ENCODE assay signal across 8 mouse cellular contexts in the genomic region with DNA sequence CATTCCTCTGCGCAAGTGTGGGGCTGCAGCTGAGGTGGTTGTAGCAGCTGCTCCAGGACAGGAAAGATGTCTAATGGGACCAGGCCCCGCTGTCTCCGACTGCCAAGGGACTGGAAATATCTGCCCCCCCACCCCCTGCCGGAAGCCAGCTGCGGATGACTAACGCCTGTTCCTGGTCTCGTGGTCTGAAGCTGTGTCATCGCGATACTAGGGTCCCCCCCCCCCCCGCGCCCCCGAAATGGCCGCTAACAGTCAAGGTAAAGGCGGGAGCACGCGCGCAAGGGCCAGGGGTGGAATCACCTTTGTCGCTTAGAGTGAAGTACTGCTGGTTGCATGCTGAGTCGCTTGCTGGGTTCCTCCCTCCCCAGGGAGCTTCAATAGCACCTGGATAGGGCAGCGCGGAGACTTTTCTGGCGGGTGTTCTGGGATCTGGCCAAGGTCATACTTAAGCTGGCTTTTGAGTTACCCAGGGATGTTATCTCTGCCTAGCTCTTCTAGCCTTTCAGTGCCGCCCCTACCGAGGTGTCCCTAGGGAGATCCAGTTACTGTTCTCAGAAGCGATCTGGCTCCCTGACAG. TPM values are rescaled to one million over a fixed set of nuclear protein-coding genes. Genes with fewer than 3 reads are reported as not detected.
DNase-seq lines count a peak whose midpoint lies in the region; ATAC-seq and TF ChIP-seq lines count a peak whose summit lies in the region.

A gene (plus strand): TSS at position 205 of the 577 bp plus-strand sequence.
A gene (minus strand): TSS at position 421 of the 577 bp plus-strand sequence.

- peak; percentile 80 for TF ChIP-seq POLR2A in CH12.LX (IDR thresholded peaks at IDR 0.05; ENCODE audit: low read depth, low read length)

- no peaks in the 10 kb centered on the region; the same call in 1 of the 2 replicates for H3K79me2 ChIP-seq in CH12.LX (replicated peaks; ENCODE audit: control insufficient read depth, extremely low read depth, insufficient read depth, poor library complexity, severe bottlenecking)

- peak within 1 kb of the TSS; percentile 82 for H3K27ac ChIP-seq in CH12.LX (ENCODE audit: insufficient read depth, low read depth)
- H3K27ac ChIP-seq in forebrain, embryonic 10.5 days = peak within 1 kb of the TSS; percentile 87
- peak within 1 kb of the TSS; percentile 93 for H3K27ac ChIP-seq in heart, embryonic 15.5 days
- H3K27ac ChIP-seq in liver, embryonic 12.5 days = peak within 1 kb of the TSS; percentile 85
- peak within 1 kb of the TSS; percentile 75 for H3K27ac ChIP-seq in stomach, embryonic 14.5 days (ENCODE audit: low read length)

- 15% methylated on average over 22 of the region's 25 CpGs for WGBS in forebrain, embryonic 10.5 days
- 10% methylated on average over 25 of the region's 25 CpGs for WGBS in heart, embryonic 15.5 days
- 7% methylated on average over 24 of the region's 25 CpGs for WGBS in liver, embryonic 12.5 days (ENCODE audit: insufficient replicate concordance)
- 20% methylated on average over 23 of the region's 25 CpGs for WGBS in stomach, embryonic 14.5 days

- dilution Hi-C loops in CH12.LX (cut with MboI; ENCODE audit: extremely low pct_ligation_motif_present, extremely low pct_unique_long_range_greater_than_20kb, low sequenced_read_pairs) = no loop called here

- H3K36me3 ChIP-seq in CH12.LX (replicated peaks in 1 of 2; ENCODE audit: control insufficient read depth in 1 of 2, insufficient read depth in 1 of 2, low read length in 1 of 2) = no peaks in the 10 kb centered on the region
- no peaks in the 10 kb centered on the region for H3K36me3 ChIP-seq in forebrain, embryonic 10.5 days (replicated peaks)
- H3K36me3 ChIP-seq in heart, embryonic 15.5 days = no peaks in the 10 kb centered on the region; the same call in none of the 2 replicates
- H3K36me3 ChIP-seq in liver, embryonic 12.5 days = no peaks in the 10 kb centered on the region
- no peaks in the 10 kb centered on the region for H3K36me3 ChIP-seq in stomach, embryonic 14.5 days (ENCODE audit: control insufficient read depth, insufficient read depth, low read length)

- ATAC-seq in heart, embryonic 15.5 days (replicated peaks; ENCODE audit: insufficient number of reproducible peaks, insufficient read depth, low FRiP score, low read depth) = peak; percentile 94
- peak; percentile 91 for ATAC-seq in liver, embryonic 12.5 days
- peak; percentile 97 for ATAC-seq in stomach, embryonic 14.5 days (ENCODE audit: insufficient number of reproducible peaks, insufficient read depth, low FRiP score, low read depth)

- peak within 1 kb of the TSS; percentile 2; the same call in 1 of the 2 replicates for H3K4me2 ChIP-seq in CH12.LX (ENCODE audit: insufficient read depth, low read depth, poor library complexity, severe bottlenecking)
- peak within 1 kb of the TSS; percentile 58 for H3K4me2 ChIP-seq in heart, embryonic 15.5 days
- H3K4me2 ChIP-seq in liver, embryonic 12.5 days = peak within 1 kb of the TSS; percentile 55
- peak within 1 kb of the TSS; percentile 38 for H3K4me2 ChIP-seq in stomach, embryonic 14.5 days (replicated peaks; ENCODE audit: low read depth, low read length)

- no peaks in the 10 kb centered on the region for H3K4me1 ChIP-seq in CH12.LX (ENCODE audit: control insufficient read depth in 1 of 2, insufficient read depth in 2 of 2)
- no peaks in the 10 kb centered on the region for H3K4me1 ChIP-seq in forebrain, embryonic 10.5 days
- H3K4me1 ChIP-seq in heart, embryonic 15.5 days (replicated peaks) = no peaks in the 10 kb centered on the region
- peaks cover 5% of the 10 kb centered on the region; the same call in 1 of the 2 replicates for H3K4me1 ChIP-seq in liver, embryonic 12.5 days
- no peaks in the 10 kb centered on the region for H3K4me1 ChIP-seq in stomach, embryonic 14.5 days (ENCODE audit: control insufficient read depth, insufficient read depth, low read length)

- in situ Hi-C loops in CH12.LX (cut with MboI; ENCODE audit: low pct_ligation_motif_present, low pct_unique_long_range_greater_than_20kb, low sequenced_read_pairs) = no loop called here

- peak; percentile 84 for DNase-seq in CH12.LX (ENCODE audit: extremely low read depth)
- peak; percentile 53 for DNase-seq in c-Kit-positive CD71-negative TER-119-negative erythroid progenitor cells, embryonic 14.5 days (ENCODE audit: low read depth)
- peak; percentile 76 for DNase-seq in forebrain, embryonic 10.5 days (ENCODE audit: extremely low spot score, low spot score)
- DNase-seq in kidney, postnatal 14 days = peak; percentile 86
- DNase-seq in natural killer cell, adult 2 months (ENCODE audit: low spot score in 2 of 2) = peak; percentile 44 to 72

- no peaks in the 10 kb centered on the region for H3K27me3 ChIP-seq in CH12.LX (replicated peaks)
- no peaks in the 10 kb centered on the region for H3K27me3 ChIP-seq in forebrain, embryonic 10.5 days (ENCODE audit: poor library complexity, severe bottlenecking)
- H3K27me3 ChIP-seq in heart, embryonic 15.5 days = no peaks in the 10 kb centered on the region
- H3K27me3 ChIP-seq in liver, embryonic 12.5 days (replicated peaks) = no peaks in the 10 kb centered on the region
- H3K27me3 ChIP-seq in stomach, embryonic 14.5 days (ENCODE audit: control insufficient read depth, insufficient read depth, low read length) = no peaks in the 10 kb centered on the region

- peak within 1 kb of the TSS; percentile 78 for H3K9ac ChIP-seq in CH12.LX (ENCODE audit: insufficient read depth, low read depth)
- H3K9ac ChIP-seq in heart, embryonic 15.5 days = peak within 1 kb of the TSS; percentile 65
- peak within 1 kb of the TSS; percentile 71 for H3K9ac ChIP-seq in liver, embryonic 12.5 days
- H3K9ac ChIP-seq in stomach, embryonic 14.5 days (replicated peaks; ENCODE audit: low read depth, low read length) = peak within 1 kb of the TSS; percentile 52

- H3K4me3 ChIP-seq in CH12.LX (replicated peaks in 1 of 3; ENCODE audit: low read depth in 2 of 3, low read length in 2 of 3, poor library complexity in 1 of 3) = peak within 1 kb of the TSS; percentile 58 to 68 (median 64)
- peak within 1 kb of the TSS; percentile 56 for H3K4me3 ChIP-seq in forebrain, embryonic 10.5 days
- peak within 1 kb of the TSS; percentile 62 for H3K4me3 ChIP-seq in heart, embryonic 15.5 days
- peak within 1 kb of the TSS; percentile 58 for H3K4me3 ChIP-seq in liver, embryonic 12.5 days
- peak within 1 kb of the TSS; percentile 47 for H3K4me3 ChIP-seq in stomach, embryonic 14.5 days (ENCODE audit: low read depth, low read length)

- no peak for TF ChIP-seq RAD21 in CH12.LX (IDR thresholded peaks at IDR 0.05; ENCODE audit: low read depth, low read length)

- H3K9me3 ChIP-seq in CH12.LX (replicated peaks; ENCODE audit: low read length) = no peaks in the 10 kb centered on the region
- H3K9me3 ChIP-seq in forebrain, embryonic 10.5 days = no peaks in the 10 kb centered on the region
- H3K9me3 ChIP-seq in heart, embryonic 15.5 days (replicated peaks) = no peaks in the 10 kb centered on the region
- H3K9me3 ChIP-seq in liver, embryonic 12.5 days (replicated peaks) = no peaks in the 10 kb centered on the region
- H3K9me3 ChIP-seq in stomach, embryonic 14.5 days (ENCODE audit: control insufficient read depth, low read depth, low read length) = no peaks in the 10 kb centered on the region

- peak; percentile 26; the same call in 1 of the 2 replicates for TF ChIP-seq EP300 in CH12.LX (IDR thresholded peaks at IDR 0.05; ENCODE audit: low read length)

- TF ChIP-seq CTCF in CH12.LX (conservative IDR thresholded peaks at IDR 0.05 in 1 of 2, IDR thresholded peaks at IDR 0.05 in 1 of 2; ENCODE audit: low read depth in 2 of 2, low read length in 2 of 2) = no peak

TF ChIP-seq in CH12.LX, 34 proteins besides CTCF, POLR2A, EP300 and RAD21 (continues in another document):
- TF ChIP-seq ETS1 (conservative IDR thresholded peaks at IDR 0.05; ENCODE audit: low read depth, low read length) (peak; percentile 73), NRF1 (IDR thresholded peaks at IDR 0.05; ENCODE audit: low read depth, low read length) (peak; percentile 54; the same call in 1 of the 2 replicates), GABPA (IDR thresholded peaks at IDR 0.05; ENCODE audit: insufficient replicate concordance, low read depth, low read length) (no peak), SIN3A (IDR thresholded peaks at IDR 0.05; ENCODE audit: low read length) (peak; percentile 56), POLR2AphosphoS2 (IDR thresholded peaks at IDR 0.05; ENCODE audit: low read depth, low read length) (no peak), ELF1 (IDR thresholded peaks at IDR 0.05; ENCODE audit: low read depth, low read length) (peak; percentile 79), E2F4 (IDR thresholded peaks at IDR 0.05; ENCODE audit: insufficient replicate concordance, low read depth, low read length) (no peak), MYC (IDR thresholded peaks at IDR 0.05; ENCODE audit: low read depth, low read length) (0 out of 2 replicates have a peak, but pooled peaks have one; percentile 33), BHLHE40 (IDR thresholded peaks at IDR 0.05; ENCODE audit: low read depth, low read length) (no peak), HCFC1 (IDR thresholded peaks at IDR 0.05; ENCODE audit: low read depth, low read length) (peak; percentile 66), SMC3 (IDR thresholded peaks at IDR 0.05; ENCODE audit: low read depth, low read length) (no peak), NELFE (IDR thresholded peaks at IDR 0.05; ENCODE audit: low read depth, low read length) (peak; percentile 73), JUN (IDR thresholded peaks at IDR 0.05; ENCODE audit: insufficient read depth, low read depth, low read length) (no peak), MXI1 (IDR thresholded peaks at IDR 0.05; ENCODE audit: low read depth, low read length) (no peak; the same call in 1 of the 2 replicates)

RNA-seq across cellular contexts. Expression of the first gene that starts in this region (rescaled TPM):
- 13.3 and 14.5 TPM in 2 replicates for total RNA-seq in CH12.LX (2012; rRNA removed)
- 27.4 and 30.0 TPM in 2 replicates for total RNA-seq in CH12.LX (2014; rRNA removed)
- polyA plus RNA-seq in CH12.LX (2012; ENCODE audit: insufficient read length, low read depth) = 42.9 and 45.9 TPM in 2 replicates
- polyA plus RNA-seq in forebrain, embryonic 10.5 days (2016; fragmentation: Nextera tagmentation; extraction: Ambion mirVana) = 29.4 and 29.7 TPM in 2 replicates
- 65.1 and 95.2 TPM in 2 replicates for polyA plus RNA-seq in heart, embryonic 15.5 days (2015; fragmentation: Nextera tagmentation; extraction: Ambion mirVana)
- polyA plus RNA-seq in liver, embryonic 12.5 days (2016; fragmentation: Nextera tagmentation; extraction: Ambion mirVana) = 37.2 and 42.4 TPM in 2 replicates
- polyA plus RNA-seq in stomach, embryonic 14.5 days (2014; fragmentation: Nextera tagmentation; extraction: Ambion mirVana) = 78.2 and 83.8 TPM in 2 replicates

RNA-seq across cellular contexts. Expression of the second gene that starts in this region (rescaled TPM):
- 1.6 and 2.8 TPM in 2 replicates for total RNA-seq in CH12.LX (2012; rRNA removed)
- total RNA-seq in CH12.LX (2014; rRNA removed) = 2.6 and 4.1 TPM in 2 replicates
- 0.76 and 1.2 TPM in 2 replicates for polyA plus RNA-seq in CH12.LX (2012; ENCODE audit: insufficient read length, low read depth)
- polyA plus RNA-seq in forebrain, embryonic 10.5 days (2016; fragmentation: Nextera tagmentation; extraction: Ambion mirVana) = 0.69 and 0.74 TPM in 2 replicates
- 1.4 and 1.9 TPM in 2 replicates for polyA plus RNA-seq in heart, embryonic 15.5 days (2015; fragmentation: Nextera tagmentation; extraction: Ambion mirVana)
- polyA plus RNA-seq in liver, embryonic 12.5 days (2016; fragmentation: Nextera tagmentation; extraction: Ambion mirVana) = 0.62 and 1.1 TPM in 2 replicates
- 1.7 and 2.9 TPM in 2 replicates for polyA plus RNA-seq in stomach, embryonic 14.5 days (2014; fragmentation: Nextera tagmentation; extraction: Ambion mirVana)

Comparison
In these comparisons a context has a peak if more than half of its experiments do, and no peak if none do; other contexts are left out.
1. Peak in every context shown above with its lines: DNase-seq, ATAC-seq, H3K4me3 ChIP-seq and H3K27ac ChIP-seq.
2. H3K4me2 ChIP-seq: peak in every context shown above with its lines; median percentile 58 in heart, embryonic 15.5 days; 55 in liver, embryonic 12.5 days; 38 in stomach, embryonic 14.5 days; 2 in CH12.LX.